Mouse (Mus musculus): ENCODE data around the gene Gucd1.
A peak's percentile ranks its signal among the peaks of the same experiment; 100 is the strongest.

Gucd1 gene

DNA sequence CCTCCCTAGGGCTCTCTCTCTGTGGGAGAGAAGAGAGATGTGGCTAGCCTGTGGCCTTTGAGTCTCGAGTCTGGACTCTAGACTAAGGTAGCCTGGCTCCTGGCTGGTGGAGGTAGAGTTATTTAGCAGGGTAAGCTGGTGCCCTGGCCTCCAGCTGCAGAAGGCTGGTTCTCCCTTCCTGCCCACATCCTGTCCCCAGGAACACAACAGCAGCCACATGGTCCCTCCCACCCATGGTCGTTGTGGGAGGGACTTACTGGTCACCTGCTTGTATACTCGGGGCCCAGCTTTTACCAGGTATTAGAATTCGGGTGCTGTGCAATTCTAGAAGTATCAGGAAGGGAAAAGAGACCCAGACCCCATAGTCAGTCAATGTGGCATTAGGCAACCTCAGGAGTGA, 197.5 kb downstream of the Gucd1 start:
- no peak for DNase-seq (ENCODE audit: low spot score)

DNA sequence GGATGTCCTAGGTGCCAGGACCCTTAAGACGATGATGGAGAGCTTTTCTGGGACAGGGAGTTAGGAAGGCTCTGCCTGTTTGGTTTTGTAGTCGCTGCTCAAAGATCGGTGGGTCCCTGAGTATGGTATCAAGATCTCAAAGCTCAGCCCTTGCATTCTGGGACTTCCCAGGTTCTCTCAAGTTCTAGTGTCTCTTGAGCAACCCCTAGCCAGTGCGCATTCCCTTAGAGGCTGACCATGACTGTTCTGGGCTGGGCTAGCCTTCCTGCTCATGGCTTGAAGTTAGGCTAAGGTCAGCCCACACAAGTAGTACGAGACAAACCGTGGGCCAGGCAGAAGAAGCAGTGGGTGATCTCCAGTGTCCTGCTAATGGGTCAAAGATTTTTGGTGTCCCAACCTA, 199.6 kb downstream of the Gucd1 start:
- no peak for DNase-seq (ENCODE audit: low spot score)

DNA sequence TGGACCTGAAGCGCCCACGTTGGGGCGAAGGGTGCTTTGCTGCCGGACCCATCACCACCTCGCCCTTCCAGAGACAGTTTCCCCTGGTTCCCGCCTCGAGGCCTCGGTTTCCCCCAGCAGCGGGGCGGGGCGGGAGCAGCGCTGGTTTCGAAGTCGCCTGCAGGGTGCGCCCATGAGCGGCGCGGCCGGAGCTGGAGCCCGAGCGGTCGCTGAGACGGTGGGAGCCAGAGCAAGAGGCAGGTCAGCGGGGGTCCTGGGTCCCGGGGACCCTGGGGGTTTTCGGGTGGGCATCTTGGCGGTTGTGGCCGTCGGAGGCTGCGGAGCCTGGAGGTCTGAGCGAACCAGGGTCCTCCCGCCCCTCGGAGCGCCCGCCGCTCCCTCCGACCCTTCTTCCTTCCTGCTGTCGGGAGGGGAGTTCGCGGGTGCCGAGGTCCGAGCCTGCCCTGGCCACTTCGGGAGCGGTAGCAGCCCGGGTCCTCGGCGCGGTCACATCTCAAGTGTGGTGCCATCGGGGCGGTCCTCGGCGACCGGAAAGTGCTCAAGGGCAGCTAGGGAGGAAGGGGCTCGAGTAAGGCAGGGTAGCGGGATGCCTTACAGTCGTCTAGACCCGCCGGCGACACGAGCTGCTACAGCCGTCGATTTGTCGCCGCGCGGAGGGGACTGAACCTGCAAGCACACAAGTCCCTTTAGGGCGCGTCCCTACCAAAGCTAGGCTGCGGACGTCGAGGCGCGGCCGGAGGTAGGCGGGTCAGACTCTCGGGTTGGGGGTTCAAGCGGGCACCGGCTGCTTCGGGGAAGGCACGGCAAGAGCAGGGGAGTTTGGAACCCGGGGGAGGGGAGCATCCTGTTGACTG, 200.6 kb downstream of the Gucd1 start:
- peak; percentile 64 for DNase-seq (ENCODE audit: low spot score)

DNA sequence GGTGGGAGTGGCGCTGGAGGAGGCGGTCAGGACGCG, 201.1 kb downstream of the Gucd1 start, which contains the start of gene Adora2a:
Adora2a (plus strand) TSS at position 6 of the 36 bp plus-strand sequence.
- no peak for DNase-seq (ENCODE audit: low spot score)

DNA sequence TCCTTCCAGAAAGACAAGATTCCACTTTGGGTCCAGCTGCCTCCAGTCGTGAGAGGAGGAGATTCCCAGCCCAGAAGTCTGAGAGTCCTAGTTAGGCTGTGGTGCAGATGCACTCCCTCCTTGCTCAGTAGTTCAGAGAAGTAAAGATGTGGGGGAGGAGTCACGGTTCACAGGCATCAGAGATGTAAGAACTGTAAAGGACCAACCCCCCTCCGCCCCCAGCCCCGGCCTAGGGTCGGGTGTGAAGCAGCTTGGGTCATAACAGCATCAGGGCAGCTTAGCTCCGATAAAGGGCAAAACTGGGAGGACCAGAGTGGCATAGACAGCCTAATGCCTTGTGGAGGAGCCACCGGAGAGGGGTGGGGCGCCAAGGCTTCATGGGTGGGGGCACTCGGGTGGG, 201.3 kb downstream of the Gucd1 start:
- DNase-seq (ENCODE audit: low spot score) = no peak

DNA sequence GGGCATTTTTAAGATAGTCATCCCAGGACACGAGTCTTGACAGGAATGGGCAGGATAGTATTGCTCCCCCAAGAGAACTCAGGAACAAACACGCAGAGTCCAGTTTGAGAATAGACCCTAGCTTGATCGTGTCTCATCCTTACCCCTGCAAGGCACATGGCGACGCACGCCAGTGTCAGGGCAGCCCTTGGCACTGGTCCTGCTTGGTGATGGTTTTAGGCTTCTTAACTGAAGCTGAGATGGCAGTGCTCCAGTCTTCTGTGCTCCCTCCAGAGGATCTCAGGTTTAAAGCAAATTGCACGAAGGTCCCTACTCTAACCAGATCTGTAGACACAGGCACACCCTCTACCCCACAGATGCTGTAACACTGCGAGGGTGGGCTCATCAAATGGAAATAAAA, 202.0 kb downstream of the Gucd1 start:
- no peak for DNase-seq (ENCODE audit: low spot score)

DNA sequence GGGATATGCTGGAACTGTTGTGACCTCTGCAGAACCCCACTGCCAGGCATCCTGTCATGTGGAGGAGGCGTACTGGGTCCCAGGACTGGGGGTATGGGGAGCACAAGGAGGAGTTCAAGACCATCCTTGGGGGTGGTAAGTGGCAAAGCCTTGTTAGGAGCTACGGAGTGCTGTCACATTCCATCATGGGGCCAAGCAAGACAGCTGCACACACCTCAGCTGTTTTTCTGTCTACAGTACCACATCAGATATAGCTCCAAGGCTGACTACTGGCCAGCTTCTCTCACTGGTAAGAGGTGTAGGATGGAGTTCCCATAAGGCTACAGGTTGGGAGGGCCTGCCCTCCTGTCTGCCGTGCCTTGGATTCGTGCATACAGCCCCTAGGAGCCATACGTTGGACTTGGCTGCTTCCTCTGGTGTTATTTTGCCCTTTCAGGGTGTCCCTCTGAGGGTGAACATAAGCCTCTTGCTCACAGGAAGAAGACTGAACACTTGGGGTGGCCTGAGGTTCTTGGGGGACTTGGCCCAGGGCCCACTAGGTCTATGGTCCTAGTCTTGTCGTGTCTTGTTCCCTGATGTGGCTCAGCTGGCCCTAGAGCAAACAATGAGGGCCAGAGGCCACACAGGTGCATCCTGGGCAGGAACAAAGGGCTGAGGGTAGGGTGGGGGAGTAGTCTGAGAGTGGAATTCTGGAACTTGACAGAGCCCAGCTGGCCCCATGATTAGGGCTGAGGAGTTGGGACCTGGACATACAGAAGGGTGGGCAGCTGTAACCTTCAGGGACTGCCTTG, 203.4 kb downstream of the Gucd1 start:
- peak; percentile 31 for DNase-seq (ENCODE audit: low spot score)

DNA sequence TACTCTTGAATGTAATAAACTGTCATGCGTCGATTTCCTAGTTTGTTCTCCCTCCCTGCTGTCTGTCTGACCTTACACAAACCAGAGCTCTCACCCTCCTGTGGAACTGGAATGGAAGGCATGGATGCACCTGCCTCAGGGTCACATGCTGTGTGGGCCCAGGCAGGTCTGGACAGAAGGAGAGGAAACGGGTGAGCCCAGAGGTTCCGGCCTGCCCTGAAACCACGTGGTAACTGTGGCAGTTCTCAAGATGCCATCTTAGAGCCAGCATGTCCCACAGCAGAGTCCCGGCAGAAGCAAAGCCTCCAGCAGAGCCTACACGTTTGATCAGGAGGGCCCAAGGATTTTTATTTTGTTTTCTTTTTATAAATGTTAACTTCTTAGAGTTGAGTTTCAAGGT, 205.4 kb downstream of the Gucd1 start:
- no peak for DNase-seq (ENCODE audit: low spot score)

DNA sequence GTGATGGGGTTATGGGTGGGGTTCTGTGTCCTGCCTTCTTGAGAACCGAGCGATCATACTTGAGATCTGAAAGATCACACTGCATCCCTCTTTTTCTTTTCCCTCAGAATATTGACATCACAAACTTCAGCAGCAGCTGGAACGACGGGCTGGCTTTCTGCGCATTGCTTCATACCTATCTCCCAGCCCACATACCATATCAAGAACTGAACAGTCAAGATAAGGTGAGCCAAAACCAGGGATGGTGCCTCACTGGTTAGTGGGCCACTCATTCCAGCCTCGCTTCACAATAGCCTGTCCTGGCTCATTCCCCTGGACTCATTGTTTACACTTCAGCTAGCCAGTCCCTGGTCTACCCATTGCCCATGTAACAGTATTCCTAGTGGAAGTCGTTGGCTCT, 210.6 kb downstream of the Gucd1 start:
- no peak for DNase-seq (ENCODE audit: low spot score)

DNA sequence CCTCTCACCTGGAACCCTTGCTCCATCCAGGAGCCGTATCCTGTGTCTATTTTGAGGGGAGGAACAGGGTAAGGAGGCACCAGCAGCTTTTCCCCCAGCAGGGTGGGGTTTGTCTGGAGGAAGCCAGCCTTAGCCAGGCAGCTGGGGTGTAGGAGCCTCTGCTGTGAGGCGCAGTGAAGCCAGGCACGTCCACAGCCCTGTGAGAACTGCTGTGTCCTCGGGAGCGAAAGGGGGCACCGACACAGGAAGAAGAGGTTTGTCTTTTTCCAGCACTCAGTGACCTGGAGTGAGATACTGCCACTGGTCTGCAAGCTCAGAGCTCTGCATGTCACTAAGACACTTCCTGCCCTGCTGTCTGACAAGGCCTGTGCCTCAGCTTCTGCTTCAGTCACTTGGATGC, 213.4 kb downstream of the Gucd1 start:
- no peak for DNase-seq (ENCODE audit: low spot score)

DNA sequence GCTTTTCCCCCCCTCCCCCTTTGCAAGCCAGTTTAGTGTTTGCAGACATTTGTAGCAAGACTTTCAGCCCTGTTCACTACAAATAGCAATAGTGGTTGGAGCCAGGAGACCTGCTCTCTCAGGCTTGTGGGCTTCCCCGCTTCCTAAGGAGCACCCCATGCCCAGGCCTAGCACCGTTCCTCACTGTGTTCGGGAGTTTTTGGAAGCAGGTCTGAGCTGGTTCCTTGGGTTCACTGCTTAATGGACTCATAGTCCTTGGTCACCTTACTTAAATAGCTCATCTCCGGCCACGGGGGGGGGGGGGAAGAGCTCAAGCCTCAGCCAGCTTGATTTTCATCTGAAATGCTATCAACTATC, 213.7 kb downstream of the Gucd1 start:
- no peak for DNase-seq (ENCODE audit: low spot score)

DNA sequence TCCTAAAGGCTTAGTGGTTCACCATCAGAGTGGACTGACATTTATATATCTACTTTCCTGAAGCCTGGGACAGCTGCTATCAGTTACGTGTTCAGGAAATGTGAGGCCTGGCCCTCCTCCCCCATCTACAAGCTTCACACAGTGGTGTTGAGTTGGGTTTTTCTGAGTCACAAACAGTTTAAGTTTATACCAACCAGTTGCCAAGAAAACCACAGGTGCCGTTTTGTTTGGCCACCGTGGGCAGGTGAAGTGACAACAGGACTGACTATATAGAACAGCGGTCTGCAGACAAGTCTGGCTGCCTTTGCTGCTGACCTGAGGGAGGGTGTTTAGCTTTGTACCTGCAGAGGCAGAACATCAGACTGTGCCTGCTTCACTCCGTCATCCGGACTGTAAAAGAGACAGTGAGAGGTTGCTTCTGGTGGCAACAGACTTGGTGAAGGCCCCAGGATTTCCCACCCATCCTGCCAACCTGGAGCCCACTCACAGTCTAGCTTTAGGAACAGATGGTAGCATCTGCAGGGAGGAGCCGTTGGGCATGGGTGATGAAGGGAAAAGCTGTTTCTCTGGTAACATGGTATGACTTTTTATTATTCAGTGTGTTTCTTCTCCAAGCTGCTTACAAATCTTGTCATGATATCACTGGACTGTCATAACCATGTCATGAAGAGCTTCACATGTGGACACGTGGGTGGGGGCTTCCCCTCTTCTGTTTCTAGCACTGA, 214.3 kb downstream of the Gucd1 start:
- no peak for DNase-seq (ENCODE audit: low spot score)

DNA sequence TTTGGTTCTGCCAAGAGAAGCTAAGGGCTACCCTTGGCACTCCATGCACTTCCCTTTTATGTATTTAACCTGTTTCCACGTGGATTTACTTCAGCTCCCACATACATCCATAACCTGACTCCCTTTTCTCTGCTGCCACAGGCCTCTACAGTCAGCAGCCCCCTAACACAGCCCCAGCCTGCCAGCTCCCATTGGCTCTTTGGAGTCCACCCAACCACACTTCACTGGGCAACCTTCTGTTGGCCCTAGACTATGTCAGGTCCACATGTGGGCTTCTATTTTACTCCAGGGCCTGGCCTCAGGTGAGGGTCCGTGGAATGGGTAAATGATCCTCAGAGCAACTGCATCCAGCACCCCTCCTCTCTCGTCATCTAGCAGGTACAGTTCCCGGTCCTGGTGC, 215.2 kb downstream of the Gucd1 start:
- no peak for DNase-seq (ENCODE audit: low spot score)

DNA sequence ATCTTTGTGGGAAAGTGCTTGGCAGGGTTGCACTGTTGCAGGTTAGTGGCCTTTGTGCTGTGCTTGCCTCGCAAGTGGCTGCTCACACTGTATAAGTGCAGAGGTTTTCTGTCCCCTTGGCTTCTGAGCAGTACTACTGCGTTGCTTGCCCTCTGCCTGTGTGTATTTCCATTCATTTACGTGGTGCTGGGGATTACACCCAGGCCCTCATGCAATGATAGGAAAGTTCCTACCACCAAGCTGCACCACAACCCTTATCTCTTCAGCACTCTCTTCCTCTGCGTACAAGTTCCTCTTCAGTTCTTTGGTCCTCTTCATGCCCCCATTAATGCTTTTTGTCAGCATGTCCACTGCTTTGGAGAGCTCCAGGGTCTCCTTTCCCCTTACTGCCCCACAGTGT, 215.8 kb downstream of the Gucd1 start:
- no peak for DNase-seq (ENCODE audit: low spot score)

DNA sequence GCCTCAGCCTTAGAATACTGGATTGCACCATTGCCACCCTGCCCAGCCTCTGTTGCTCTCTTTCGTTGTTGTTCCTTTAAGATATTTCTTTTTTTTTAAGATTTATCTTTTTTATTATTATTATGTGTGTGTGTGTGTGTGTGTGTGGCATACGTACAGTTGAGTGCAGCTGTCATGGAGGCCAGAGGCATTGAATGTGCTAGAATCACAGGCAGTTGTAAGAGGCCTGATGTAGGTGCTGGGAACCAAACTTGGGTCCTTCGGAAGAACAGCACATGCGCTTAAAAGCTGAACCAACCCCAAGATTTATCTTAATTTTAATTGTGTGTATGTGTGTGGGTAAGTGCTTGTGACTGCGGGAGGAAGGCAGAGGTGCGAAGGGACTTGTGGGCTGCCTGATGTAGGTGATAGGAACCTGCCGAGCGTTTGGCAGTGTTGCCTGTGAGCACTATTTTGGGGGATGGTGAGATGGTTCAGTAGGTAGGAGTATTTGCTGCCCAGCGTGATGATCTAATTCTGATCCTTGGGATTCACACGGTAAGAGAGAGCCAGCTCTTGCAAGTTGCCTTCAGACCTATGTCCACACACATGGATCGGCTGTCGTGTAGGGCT, 216.5 kb downstream of the Gucd1 start:
- no peak for DNase-seq (ENCODE audit: low spot score)
